Mouse (Mus musculus): ENCODE results near the gene Kcnh7.

GRCm38 (mm10) chr2:63002784-63003183 is 181.3 kb downstream of the Kcnh7 start:
- TF ChIP-seq CTCF (IDR thresholded peaks at IDR 0.05; ENCODE audit: low read depth) (no peak), EP300 (IDR thresholded peaks at IDR 0.05; ENCODE audit: low read depth) (no peak)

Data from liver, postnatal 0 days (tissue).